ENCODE assay signal across 23 mouse cellular contexts in genomic region chr1:181241185-181241584, GRCm38 (mm10). TPM values are rescaled to one million over a fixed set of nuclear protein-coding genes. Genes with fewer than 3 reads are reported as not detected.
DNase-seq lines count a peak whose midpoint lies in the region; ATAC-seq and TF ChIP-seq lines count a peak whose summit lies in the region.
"Had no signal": no experiment of that assay in that cellular context is flagged by ENCODE, and none has a peak within 500 bp of the region (broad histone marks: within the 10 kb centered on the region; RNA-seq: fewer than 3 reads in every experiment).

No protein-coding gene starts in this region.

- no peak overlapping the region for H3K9ac ChIP-seq in intestine, embryonic 14.5 days (ENCODE audit: low read length)
- no peak overlapping the region for H3K9ac ChIP-seq in intestine, embryonic 15.5 days
- no peak overlapping the region for H3K9ac ChIP-seq in lung, embryonic 15.5 days
- H3K9ac ChIP-seq in MEL (ENCODE audit: control insufficient read depth, low read depth, low read length, poor library complexity, severe bottlenecking), result no peak overlapping the region
- H3K9ac ChIP-seq in hindbrain, embryonic 12.5 days, result no peak overlapping the region

- H3K36me3 ChIP-seq in intestine, embryonic 14.5 days (ENCODE audit: control insufficient read depth, insufficient read depth, low read length), result no peaks in the 10 kb centered on the region
- no peaks in the 10 kb centered on the region for H3K36me3 ChIP-seq in intestine, embryonic 15.5 days
- H3K36me3 ChIP-seq in lung, embryonic 15.5 days, result no peaks in the 10 kb centered on the region
- no peaks in the 10 kb centered on the region for H3K36me3 ChIP-seq in megakaryocyte, embryonic 14.5 days (replicated peaks; ENCODE audit: low read length)
- H3K36me3 ChIP-seq in MEL (ENCODE audit: control insufficient read depth in 1 of 2, insufficient read depth in 2 of 2, low read length in 2 of 2), result peaks cover 0 to 18% of the 10 kb centered on the region in 2 experiments; a peak in 2 of 4 replicates
- H3K36me3 ChIP-seq in hindbrain, embryonic 12.5 days, result no peaks in the 10 kb centered on the region
- H3K36me3 ChIP-seq: G1E had no signal

- H3K27ac ChIP-seq in intestine, embryonic 14.5 days (ENCODE audit: low read depth), result no peak overlapping the region
- H3K27ac ChIP-seq in intestine, embryonic 15.5 days, result no peak overlapping the region
- no peak overlapping the region for H3K27ac ChIP-seq in lung, embryonic 15.5 days
- no peak overlapping the region for H3K27ac ChIP-seq in MEL (ENCODE audit: control insufficient read depth, low read depth, low read length)
- no peak overlapping the region for H3K27ac ChIP-seq in hindbrain, embryonic 12.5 days

- no peaks in the 10 kb centered on the region; the same call in 1 of the 2 replicates for H3K79me2 ChIP-seq in MEL (ENCODE audit: control insufficient read depth, insufficient read depth, low read length, poor library complexity)

- ATAC-seq in intestine, embryonic 14.5 days (replicated peaks; ENCODE audit: low FRiP score, low TSS enrichment, low read depth), result 0 out of 2 replicates have a peak, but pooled peaks have one; percentile 17
- no peak for ATAC-seq in intestine, embryonic 15.5 days
- peak; percentile 39; the same call in 1 of the 2 replicates for ATAC-seq in lung, embryonic 15.5 days (ENCODE audit: borderline replicate concordance, extremely low read depth, low FRiP score, low TSS enrichment)
- ATAC-seq in megakaryocyte, adult 5-6 weeks (ENCODE audit: poor library complexity, severe bottlenecking), result no peak
- ATAC-seq in hindbrain, embryonic 12.5 days (ENCODE audit: low FRiP score), result no peak
- ATAC-seq: activated CD4-positive, CD25-positive, alpha-beta regulatory T cell, adult 4 months; CD4-positive, CD25-positive, alpha-beta regulatory T cell, adult 4 months; Patski had no signal

- TF ChIP-seq RAD21 in MEL (IDR thresholded peaks at IDR 0.05; ENCODE audit: low read depth, low read length), result no peak

- TF ChIP-seq EP300 in MEL (IDR thresholded peaks at IDR 0.05; ENCODE audit: low read depth in 1 of 2, low read length in 2 of 2), result no peak

- no peak overlapping the region for H3K4me3 ChIP-seq in intestine, embryonic 14.5 days (ENCODE audit: low read depth, low read length)
- no peak overlapping the region for H3K4me3 ChIP-seq in intestine, embryonic 15.5 days (replicated peaks)
- H3K4me3 ChIP-seq in lung, embryonic 15.5 days, result no peak overlapping the region
- H3K4me3 ChIP-seq in megakaryocyte, embryonic 14.5 days (replicated peaks), result peak overlapping the region; percentile 38
- no peak overlapping the region for H3K4me3 ChIP-seq in MEL (ENCODE audit: control insufficient read depth in 1 of 2, insufficient read depth in 1 of 2, low read depth in 2 of 2, low read length in 2 of 2)
- no peak overlapping the region for H3K4me3 ChIP-seq in hindbrain, embryonic 12.5 days

- WGBS in intestine, embryonic 14.5 days, result 98% methylated on average over 3 of the region's 3 CpGs
- 98% methylated on average over 3 of the region's 3 CpGs for WGBS in intestine, embryonic 15.5 days
- WGBS in lung, embryonic 15.5 days, result 95% methylated on average over 3 of the region's 3 CpGs
- WGBS in hindbrain, embryonic 12.5 days, result 99% methylated on average over 3 of the region's 3 CpGs

- no peaks in the 10 kb centered on the region for H3K9me3 ChIP-seq in intestine, embryonic 14.5 days (ENCODE audit: control insufficient read depth, low read length)
- no peaks in the 10 kb centered on the region for H3K9me3 ChIP-seq in intestine, embryonic 15.5 days
- no peaks in the 10 kb centered on the region for H3K9me3 ChIP-seq in lung, embryonic 15.5 days
- H3K9me3 ChIP-seq in megakaryocyte, embryonic 14.5 days, result no peaks in the 10 kb centered on the region
- H3K9me3 ChIP-seq in MEL (replicated peaks; ENCODE audit: insufficient read depth, low read length), result no peaks in the 10 kb centered on the region
- no peaks in the 10 kb centered on the region for H3K9me3 ChIP-seq in hindbrain, embryonic 12.5 days (replicated peaks)
- H3K9me3 ChIP-seq: G1E had no signal

- H3K4me2 ChIP-seq in intestine, embryonic 14.5 days (ENCODE audit: low read length), result no peak overlapping the region
- H3K4me2 ChIP-seq in intestine, embryonic 15.5 days (replicated peaks), result no peak overlapping the region
- no peak overlapping the region for H3K4me2 ChIP-seq in lung, embryonic 15.5 days
- H3K4me2 ChIP-seq in hindbrain, embryonic 12.5 days (replicated peaks), result no peak overlapping the region

- TF ChIP-seq POLR2A in MEL (IDR thresholded peaks at IDR 0.05; ENCODE audit: control insufficient read depth in 1 of 2, insufficient read depth in 1 of 2, low read depth in 1 of 2, low read length in 2 of 2, poor library complexity in 1 of 2), result no peak

- no peaks in the 10 kb centered on the region for H3K27me3 ChIP-seq in intestine, embryonic 14.5 days (replicated peaks; ENCODE audit: control insufficient read depth, insufficient read depth, low read length)
- no peaks in the 10 kb centered on the region for H3K27me3 ChIP-seq in intestine, embryonic 15.5 days (replicated peaks)
- H3K27me3 ChIP-seq in lung, embryonic 15.5 days, result no peaks in the 10 kb centered on the region
- H3K27me3 ChIP-seq in megakaryocyte, embryonic 14.5 days (replicated peaks), result no peaks in the 10 kb centered on the region
- H3K27me3 ChIP-seq in MEL (ENCODE audit: control insufficient read depth in 1 of 2, insufficient read depth in 2 of 2, low read length in 2 of 2), result no peaks in the 10 kb centered on the region
- no peaks in the 10 kb centered on the region for H3K27me3 ChIP-seq in hindbrain, embryonic 12.5 days
- H3K27me3 ChIP-seq: CH12.LX, Patski had no signal

- peaks cover 4% of the 10 kb centered on the region; the same call in 1 of the 2 replicates for H3K4me1 ChIP-seq in intestine, embryonic 14.5 days (replicated peaks; ENCODE audit: control insufficient read depth, insufficient read depth, low read length)
- peaks cover 5% of the 10 kb centered on the region for H3K4me1 ChIP-seq in intestine, embryonic 15.5 days (replicated peaks)
- H3K4me1 ChIP-seq in lung, embryonic 15.5 days, result no peaks in the 10 kb centered on the region
- H3K4me1 ChIP-seq in megakaryocyte, embryonic 14.5 days, result peaks cover 37% of the 10 kb centered on the region
- peaks cover 7 to 22% of the 10 kb centered on the region in 2 experiments for H3K4me1 ChIP-seq in MEL (ENCODE audit: control insufficient read depth in 1 of 2, insufficient read depth in 2 of 2, low read length in 2 of 2)
- no peaks in the 10 kb centered on the region for H3K4me1 ChIP-seq in hindbrain, embryonic 12.5 days

- TF ChIP-seq CTCF in MEL (IDR thresholded peaks at IDR 0.05 in 2 of 3, conservative IDR thresholded peaks at IDR 0.05 in 1 of 3; ENCODE audit: control insufficient read depth in 1 of 3, insufficient read depth in 1 of 3, low read depth in 2 of 3, low read length in 3 of 3, poor library complexity in 1 of 3, severe bottlenecking in 1 of 3), result no peak

- DNase-seq in intestine, embryonic 14.5 days (ENCODE audit: low spot score), result no peak
- no peak for DNase-seq in lung, postnatal 25 days (ENCODE audit: low spot score)
- no peak for DNase-seq in MEL (ENCODE audit: low read depth, low spot score)
- DNase-seq: adrenal gland, adult 2 months; adrenal gland, adult 8-10 months; adrenal gland, postnatal 10 days; adrenal gland, postnatal 14 days; adrenal gland, postnatal 25 days; adrenal gland, postnatal 36 days; B cell, adult 2 months; cerebellum, adult 11 months; cerebellum, adult 11-12 months; cerebellum, adult 18-20 months had no signal

TF ChIP-seq in MEL, 35 proteins besides CTCF, POLR2A, EP300 and RAD21:
- no peak for TF ChIP-seq GABPA (IDR thresholded peaks at IDR 0.05; ENCODE audit: low read depth, low read length)
- peak; percentile 93; the same call in 1 of the 2 replicates for TF ChIP-seq POLR2AphosphoS5 (IDR thresholded peaks at IDR 0.05; ENCODE audit: borderline replicate concordance, low read depth, low read length)
TF ChIP-seq in MEL: peak in this region for 1.

RNA-seq across cellular contexts. Expression of gene Wdr26, which starts 29.4 kb away (rescaled TPM):
- 40.0 and 43.5 TPM in 2 replicates for polyA plus RNA-seq in intestine, embryonic 14.5 days (2014; fragmentation: Nextera tagmentation; extraction: Ambion mirVana)
- polyA plus RNA-seq in intestine, embryonic 15.5 days (2015; fragmentation: Nextera tagmentation; extraction: Ambion mirVana), result 30.2 and 33.0 TPM in 2 replicates
- 27.5 and 30.6 TPM in 2 replicates for polyA plus RNA-seq in lung, embryonic 15.5 days (2015; fragmentation: Nextera tagmentation; extraction: Ambion mirVana)
- polyA plus RNA-seq in megakaryocyte, embryonic 14.5 days (2012; ENCODE audit: insufficient read depth, low replicate concordance), result 11.4 and 14.3 TPM in 2 replicates
- 257 and 258 TPM in 2 replicates for total RNA-seq in megakaryocyte, adult 5-6 weeks (2015)
- 235 and 244 TPM in 2 replicates for total RNA-seq in megakaryocyte, adult 5-6 weeks (2017)
- 21.6 and 23.5 TPM in 2 replicates for total RNA-seq in MEL (2012; rRNA removed)
- 10 to 100 TPM in 1 of 2 experiments, not detected in 1; 35.1 TPM for polyA plus RNA-seq in MEL (2012; ENCODE audit: insufficient read depth in 1 of 2, insufficient read length in 2 of 2, low read depth in 1 of 2, low replicate concordance in 2 of 2, missing spikeins in 1 of 2)
- 46.5 and 47.0 TPM in 2 replicates for polyA plus RNA-seq in hindbrain, embryonic 12.5 days (2016; fragmentation: Nextera tagmentation; extraction: Ambion mirVana)

Comparison
In these comparisons a context has a peak if more than half of its experiments do, and no peak if none do; other contexts are left out.
1. ATAC-seq: peak in intestine, embryonic 14.5 days (single experiment) and lung, embryonic 15.5 days (single experiment); none in intestine, embryonic 15.5 days (single experiment), megakaryocyte, adult 5-6 weeks (single experiment) and hindbrain, embryonic 12.5 days (single experiment).